Mouse (Mus musculus) ovary, adult 18-20 months (tissue): ENCODE data around the gene Lurap1.

Experiments used
- DNase-seq: peaks from one replicate; pipeline ENCODE4 v3.0.0; 2022; ENCODE audit warnings: low spot score, mixed read lengths

The Lurap1 gene

GRCm38 (mm10) chr4:116110695-116111094 is 40.4 kb downstream of the Lurap1 start:
- DNase-seq: no peak

- no peak for DNase-seq
Observed at GRCm38 (mm10) chr4:116105278-116105677, 45.9 kb downstream of the Lurap1 start.

GRCm38 (mm10) chr4:116100959-116101358 is 50.2 kb downstream of the Lurap1 start:
- DNase-seq: no peak

- no peak for DNase-seq
Observed at GRCm38 (mm10) chr4:116097211-116097610, 53.9 kb downstream of the Lurap1 start.

- no peak for DNase-seq
Observed at GRCm38 (mm10) chr4:116096291-116096690, 54.8 kb downstream of the Lurap1 start.

- DNase-seq: no peak
Observed at GRCm38 (mm10) chr4:116088510-116089249, 62.5 kb downstream of the Lurap1 start.
